Mouse (Mus musculus) CH12.LX (cell line): Measurements from ENCODE around the gene Cox5b. TPM values are rescaled to one million over a fixed set of nuclear protein-coding genes. Genes with fewer than 3 reads are reported as not detected.

Experiments used
- DNase-seq: peaks from one replicate; pipeline ENCODE4 v3.0.0-alpha.2; 2013; ENCODE audit errors: extremely low read depth
- H3K27ac ChIP-seq: 2 replicates; pipeline ENCODE4 v1.5.1; 2012; ENCODE audit warnings: low read depth, mild to moderate bottlenecking, control low read depth, moderate library complexity; ENCODE audit not compliant: insufficient read depth
- H3K27me3 ChIP-seq: replicated peaks from 2 replicates; pipeline ENCODE3; 2012; ENCODE audit warnings: inconsistent platforms
- H3K36me3 ChIP-seq, 2 experiments: replicated peaks in 1 of 2; 2 replicates each; pipeline versions ENCODE3 to v1.6.1; 2012; ENCODE audit warnings: inconsistent platforms in 1 of 2, low read length in 1 of 2, mild to moderate bottlenecking in 1 of 2, mixed read lengths in 1 of 2, moderate library complexity in 1 of 2; ENCODE audit not compliant: control insufficient read depth in 1 of 2, insufficient read depth in 1 of 2
- H3K4me1 ChIP-seq, 2 experiments: 2 replicates each; pipeline ENCODE4 v1.6.1; 2012; ENCODE audit warnings: inconsistent platforms in 1 of 2, moderate library complexity in 1 of 2; ENCODE audit not compliant: insufficient read depth in 2 of 2, control insufficient read depth in 1 of 2
- H3K4me2 ChIP-seq: 2 replicates; pipeline ENCODE4 v1.6.1; 2012; ENCODE audit warnings: low read depth, mild to moderate bottlenecking, control low read depth; ENCODE audit not compliant: poor library complexity, insufficient read depth, severe bottlenecking
- H3K4me3 ChIP-seq, 3 experiments: fragments of 150-350 bp in 1 of 3; sonication (generic) in 1 of 3; replicated peaks in 1 of 3; 2 replicates each; pipeline versions ENCODE3 to v1.5.1; 2011 to 2012; ENCODE audit warnings: low read depth in 2 of 3, low read length in 2 of 3, mild to moderate bottlenecking in 2 of 3, moderate library complexity in 2 of 3, control low read depth in 1 of 3, improper control_type of control experiment in 1 of 3, inconsistent platforms in 1 of 3, mixed read lengths in 1 of 3; ENCODE audit not compliant: poor library complexity in 1 of 3
- H3K79me2 ChIP-seq: replicated peaks from 2 replicates; pipeline ENCODE4 v1.6.1; 2012; ENCODE audit warnings: mild to moderate bottlenecking, moderate library complexity; ENCODE audit not compliant: control insufficient read depth, poor library complexity, insufficient read depth, severe bottlenecking; ENCODE audit errors: extremely low read depth
- H3K9ac ChIP-seq: 2 replicates; pipeline ENCODE4 v1.6.1; 2012; ENCODE audit warnings: low read depth, mild to moderate bottlenecking, control low read depth, moderate library complexity; ENCODE audit not compliant: insufficient read depth
- H3K9me3 ChIP-seq: replicated peaks from 2 replicates; pipeline ENCODE3; 2012; ENCODE audit warnings: low read length, inconsistent platforms, mixed read lengths
- BHLHE40 ChIP-seq: IDR thresholded peaks from 2 replicates; pipeline ENCODE4 v1.6.1; 2011; ENCODE audit warnings: mild to moderate bottlenecking, low read depth, low read length, improper control_type of control experiment
- CHD1 ChIP-seq: IDR thresholded peaks from 2 replicates; pipeline ENCODE4 v1.6.1; 2012; ENCODE audit warnings: low read depth, low read length, improper control_type of control experiment, inconsistent platforms
- CTCF ChIP-seq, 2 experiments: IDR thresholded peaks in 1 of 2; conservative IDR thresholded peaks in 1 of 2; 2 replicates each; pipeline ENCODE4 v1.5.1; 2011 to 2012; ENCODE audit warnings: low read depth in 2 of 2, low read length in 2 of 2, improper control_type of control experiment in 1 of 2, inconsistent platforms in 1 of 2, mild to moderate bottlenecking in 1 of 2, moderate library complexity in 1 of 2
- ELF1 ChIP-seq: IDR thresholded peaks from 2 replicates; pipeline ENCODE4 v1.6.1; 2014; ENCODE audit warnings: low read depth, mild to moderate bottlenecking, inconsistent platforms, low read length, improper control_type of control experiment
- ETS1 ChIP-seq: conservative IDR thresholded peaks from 2 replicates; pipeline ENCODE4 v1.6.1; 2012; ENCODE audit warnings: low read depth, mild to moderate bottlenecking, inconsistent platforms, low read length, improper control_type of control experiment, moderate library complexity
- JUN ChIP-seq: IDR thresholded peaks from 2 replicates; pipeline ENCODE4 v1.6.1; 2011; ENCODE audit warnings: low read depth, mild to moderate bottlenecking, low read length, improper control_type of control experiment, moderate library complexity; ENCODE audit not compliant: insufficient read depth
- KAT2A ChIP-seq: IDR thresholded peaks from 2 replicates; pipeline ENCODE4 v1.6.1; 2012; ENCODE audit warnings: low read length, improper control_type of control experiment, inconsistent platforms; ENCODE audit not compliant: insufficient replicate concordance
- MAX ChIP-seq: IDR thresholded peaks from 2 replicates; pipeline ENCODE4 v1.6.1; 2011; ENCODE audit warnings: low read length, improper control_type of control experiment
- MAZ ChIP-seq: IDR thresholded peaks from 2 replicates; pipeline ENCODE4 v1.6.1; 2012; ENCODE audit warnings: low read depth, mild to moderate bottlenecking, inconsistent platforms, low read length, improper control_type of control experiment, moderate library complexity
- MEF2A ChIP-seq: IDR thresholded peaks from 2 replicates; pipeline ENCODE4 v1.6.1; 2014; ENCODE audit warnings: low read depth, mild to moderate bottlenecking, inconsistent platforms, low read length, improper control_type of control experiment, borderline replicate concordance
- MXI1 ChIP-seq: IDR thresholded peaks from 2 replicates; pipeline ENCODE4 v1.6.1; 2011; ENCODE audit warnings: mild to moderate bottlenecking, low read depth, low read length, improper control_type of control experiment
- NRF1 ChIP-seq: IDR thresholded peaks from 2 replicates; pipeline ENCODE4 v1.6.1; 2014; ENCODE audit warnings: low read depth, mild to moderate bottlenecking, inconsistent platforms, low read length, improper control_type of control experiment, moderate library complexity
- PAX5 ChIP-seq: IDR thresholded peaks from 2 replicates; pipeline ENCODE4 v1.6.1; 2012; ENCODE audit warnings: low read length, inconsistent platforms, mixed read lengths
- POLR2A ChIP-seq: IDR thresholded peaks from 2 replicates; pipeline ENCODE4 v1.6.1; 2011; ENCODE audit warnings: low read depth, mild to moderate bottlenecking, improper control_type of control experiment, low read length
- POLR2AphosphoS2 ChIP-seq: IDR thresholded peaks from 2 replicates; pipeline ENCODE4 v1.6.1; 2011; ENCODE audit warnings: low read depth, low read length, improper control_type of control experiment
- RAD21 ChIP-seq: IDR thresholded peaks from 2 replicates; pipeline ENCODE4 v1.6.1; 2011; ENCODE audit warnings: low read depth, mild to moderate bottlenecking, low read length, improper control_type of control experiment, moderate library complexity
- RCOR1 ChIP-seq: conservative IDR thresholded peaks from 2 replicates; pipeline ENCODE4 v1.6.1; 2012; ENCODE audit warnings: low read depth, mild to moderate bottlenecking, inconsistent platforms, low read length, improper control_type of control experiment
- SMC3 ChIP-seq: IDR thresholded peaks from 2 replicates; pipeline ENCODE4 v1.6.1; 2011; ENCODE audit warnings: low read depth, low read length, improper control_type of control experiment
- TBP ChIP-seq: conservative IDR thresholded peaks from 2 replicates; pipeline ENCODE4 v1.6.1; 2011; ENCODE audit warnings: low read depth, low read length, improper control_type of control experiment
- USF1 ChIP-seq: IDR thresholded peaks from 2 replicates; pipeline ENCODE4 v1.6.1; 2014; ENCODE audit warnings: low read depth, mild to moderate bottlenecking, inconsistent platforms, low read length, improper control_type of control experiment
- USF2 ChIP-seq: conservative IDR thresholded peaks from 2 replicates; pipeline ENCODE4 v1.6.1; 2011; ENCODE audit warnings: low read depth, low read length, improper control_type of control experiment
- ZC3H11A ChIP-seq: IDR thresholded peaks from 2 replicates; pipeline ENCODE4 v1.6.1; 2012; ENCODE audit warnings: low read depth, mild to moderate bottlenecking, inconsistent platforms, low read length, improper control_type of control experiment
- ZMIZ1 ChIP-seq: IDR thresholded peaks from 2 replicates; pipeline ENCODE4 v1.6.1; 2012; ENCODE audit warnings: low read depth, mild to moderate bottlenecking, inconsistent platforms, low read length, improper control_type of control experiment
- dilution Hi-C: fragments of 300-500 bp; cut with MboI; formaldehyde crosslinking; loops from 2 replicates; pipeline ENCODE4 v1.14.3; 2020; ENCODE audit warnings: low sequenced_read_pairs; ENCODE audit not compliant: extremely low pct_unique_long_range_greater_than_20kb, extremely low pct_ligation_motif_present
- in situ Hi-C: fragments of 300-500 bp; cut with MboI; formaldehyde crosslinking; loops from 3 replicates; pipeline ENCODE4 v1.14.3; 2019; ENCODE audit warnings: low sequenced_read_pairs, low pct_ligation_motif_present, low pct_unique_long_range_greater_than_20kb, mixed read lengths
- polyA plus RNA-seq: library from polyadenylated mRNA; unstranded; fragments of >175 nt; gene quantifications from 2 replicates; pipeline ENCODE4 v1.2.1, GENCODE M21; 2012; ENCODE audit warnings: low read depth; ENCODE audit not compliant: insufficient read length
- total RNA-seq, 2 experiments: library from RNA; depleted of rRNA; stranded (reverse); fragments of 300-350 nt in 1 of 2; fragments of >200 nt in 1 of 2; gene quantifications; 2 replicates each; pipeline ENCODE4 v1.2.3; 2012 to 2014

Cox5b gene
- total and polyA plus RNA-seq, 3 experiments, result 448 to 599 (median 504) TPM

GRCm38 (mm10) chr1:36723146-36724056 lies 32.2 kb downstream of the Cox5b start:
- Histone ChIP-seq H3K27me3 (no peaks in the 10 kb centered on the region), H3K9me3 (no peaks in the 10 kb centered on the region), H3K9ac (no peak overlapping the region), H3K4me2 (no peak overlapping the region), H3K4me3 (no peak overlapping the region), H3K4me1 (peaks cover 0 to 5% of the 10 kb centered on the region in 2 experiments; a peak in 2 of 4 replicates), H3K36me3 (no peaks in the 10 kb centered on the region), H3K27ac (no peak overlapping the region), H3K79me2 (no peaks in the 10 kb centered on the region)
- in situ Hi-C loops (no loop called here), dilution Hi-C loops (no loop called here)
- no peak for TF ChIP-seq KAT2A
- no peak for TF ChIP-seq JUN
- TF ChIP-seq NRF1, result no peak
- TF ChIP-seq TBP, result no peak
- TF ChIP-seq USF1, result no peak
- no peak for TF ChIP-seq BHLHE40
- no peak for TF ChIP-seq RAD21
- TF ChIP-seq ZC3H11A, result no peak
- no peak for TF ChIP-seq RCOR1
- TF ChIP-seq ELF1, result no peak
- no peak for TF ChIP-seq POLR2AphosphoS2
- TF ChIP-seq MXI1, result no peak
- no peak for TF ChIP-seq POLR2A
- no peak for TF ChIP-seq MEF2A
- TF ChIP-seq SMC3, result no peak
- TF ChIP-seq MAZ, result no peak
- TF ChIP-seq MAX, result no peak
- TF ChIP-seq ETS1, result no peak
- no peak for TF ChIP-seq CHD1
- no peak for DNase-seq

- no peak for DNase-seq
- H3K27me3 ChIP-seq, result no peaks in the 10 kb centered on the region
- no peaks in the 10 kb centered on the region for H3K36me3 ChIP-seq
- no peak overlapping the region for H3K4me3 ChIP-seq
- no peaks in the 10 kb centered on the region for H3K79me2 ChIP-seq
- in situ Hi-C loops (no loop called here), dilution Hi-C loops (no loop called here)
- no peaks in the 10 kb centered on the region for H3K9me3 ChIP-seq
- peaks cover 0 to 5% of the 10 kb centered on the region in 2 experiments; a peak in 2 of 4 replicates for H3K4me1 ChIP-seq
- no peak overlapping the region for H3K4me2 ChIP-seq
- H3K27ac ChIP-seq, result no peak overlapping the region
- H3K9ac ChIP-seq, result no peak overlapping the region
- TF ChIP-seq CTCF (conservative IDR thresholded peaks at IDR 0.05 in 1 of 2, IDR thresholded peaks at IDR 0.05 in 1 of 2; ENCODE audit: low read depth in 2 of 2, low read length in 2 of 2), result no peak
- TF ChIP-seq KAT2A, result no peak
- no peak for TF ChIP-seq USF2
- no peak for TF ChIP-seq ZMIZ1
- no peak for TF ChIP-seq NRF1
- no peak for TF ChIP-seq PAX5
Observed at GRCm38 (mm10) chr1:36724057-36724431, 32.8 kb downstream of the Cox5b start.
